In the genomic region with DNA sequence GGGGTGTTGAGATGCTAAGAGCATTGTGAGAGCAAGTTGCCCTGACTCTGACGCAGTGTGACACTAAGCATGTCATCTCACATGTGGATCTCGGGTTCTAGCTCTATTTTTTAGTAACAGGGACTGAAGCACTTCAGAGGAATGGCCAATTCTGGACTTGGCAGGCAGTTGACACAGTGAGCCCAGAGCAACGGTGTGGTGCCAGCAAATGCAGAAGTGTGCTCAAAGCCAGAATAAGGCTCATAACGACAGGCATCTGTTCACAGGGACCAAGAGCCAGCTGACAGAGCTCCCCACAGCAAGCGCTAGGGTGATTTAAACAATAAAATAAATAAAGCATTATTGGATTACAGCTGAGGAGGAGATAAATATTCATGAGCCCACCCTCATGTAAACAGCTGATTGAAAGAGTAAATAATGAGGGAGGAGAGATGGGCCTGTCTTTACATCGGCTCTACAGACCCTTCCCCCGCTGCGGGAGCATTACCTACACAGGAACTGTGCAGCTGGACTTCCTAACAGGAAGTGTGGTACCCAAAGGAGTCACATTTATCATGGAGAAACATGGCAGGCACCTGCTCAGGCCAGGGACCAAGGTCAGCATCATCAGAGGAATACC, we compare ENCODE assay signal across 10 mouse cellular contexts.
A peak's percentile ranks its signal among the peaks of the same experiment; 100 is the strongest.
DNase-seq lines count a peak whose midpoint lies in the region; ATAC-seq and TF ChIP-seq lines count a peak whose summit lies in the region.
"Had no signal": no experiment of that assay in that cellular context is flagged by ENCODE, and none has a peak within 500 bp of the region (broad histone marks: within the 10 kb centered on the region; RNA-seq: fewer than 3 reads in every experiment).

No protein-coding gene starts in this region.

- DNase-seq in frontal cortex, postnatal 14 days (ENCODE audit: low spot score in 2 of 2): no peak
- DNase-seq in brain, embryonic 18.5 days (ENCODE audit: low read depth, low spot score): peak; percentile 36
- peak; percentile 55 for DNase-seq in gastrocnemius, postnatal 25 days
- peak; percentile 36 for DNase-seq in lung, postnatal 14 days
- no peak for DNase-seq in urinary bladder, postnatal 10 days (ENCODE audit: low spot score)
- DNase-seq in kidney, adult 2 months: no peak

- H3K4me3 ChIP-seq in kidney, adult 2 months (ENCODE audit: insufficient read depth, low read depth, low read length): no peak overlapping the region
- H3K4me3 ChIP-seq: megakaryocyte, embryonic 14.5 days; stomach, embryonic 15.5 days had no signal

- H3K27ac ChIP-seq in kidney, adult 2 months (ENCODE audit: insufficient read depth, low read depth, low read length): no peak overlapping the region
- H3K27ac ChIP-seq: stomach, embryonic 15.5 days had no signal

- 57% methylated on average over 8 of the region's 8 CpGs for WGBS in kidney, adult 2 months

- TF ChIP-seq CTCF in kidney, adult 2 months (conservative IDR thresholded peaks at IDR 0.05; ENCODE audit: insufficient read depth, insufficient read length, low read depth, low read length): no peak

- peak; percentile 39; the same call in 1 of the 2 replicates for ATAC-seq in frontal cortex, adult (ENCODE audit: low TSS enrichment)
- ATAC-seq in activated CD4-positive, CD25-positive, alpha-beta regulatory T cell, adult 4 months: no peak

- no peaks in the 10 kb centered on the region for H3K36me3 ChIP-seq in kidney, adult 2 months (ENCODE audit: control insufficient read depth, insufficient read depth, low read length)
- H3K36me3 ChIP-seq: stomach, embryonic 15.5 days had no signal

- no peaks in the 10 kb centered on the region for H3K27me3 ChIP-seq in kidney, adult 2 months (replicated peaks; ENCODE audit: control insufficient read depth, insufficient read depth, low read length)
- H3K27me3 ChIP-seq: stomach, embryonic 15.5 days had no signal

- no peaks in the 10 kb centered on the region for H3K4me1 ChIP-seq in kidney, adult 2 months (ENCODE audit: control insufficient read depth, insufficient read depth, low read length)
- H3K4me1 ChIP-seq: megakaryocyte, embryonic 14.5 days had no signal

- TF ChIP-seq POLR2A in kidney, adult 2 months (IDR thresholded peaks at IDR 0.05; ENCODE audit: low read depth, low read length): no peak

Comparison
In these comparisons a context has a peak if more than half of its experiments do, and no peak if none do; other contexts are left out.
1. DNase-seq: peak in brain, embryonic 18.5 days (single experiment), gastrocnemius, postnatal 25 days (single experiment) and lung, postnatal 14 days (single experiment); none in frontal cortex, postnatal 14 days (0 of 2), urinary bladder, postnatal 10 days (single experiment) and kidney, adult 2 months (single experiment).